Mouse (Mus musculus) stomach, embryonic 16.5 days (tissue): ENCODE data around the gene Atp11c. TPM values are rescaled to one million over a fixed set of nuclear protein-coding genes. Genes with fewer than 3 reads are reported as not detected.
A peak's percentile ranks its signal among the peaks of the same experiment; 100 is the strongest.

Experiments used
- microRNA counts: library from miRNA; unstranded; fragments of <30 nt; microRNA quantifications from one replicate; lab custom pipeline; 2016
- microRNA-seq: library from miRNA; unstranded; fragments of <30 nt; microRNA quantifications from one replicate; pipeline ENCODE4, GENCODE M21; 2016
- polyA plus RNA-seq: library from polyadenylated mRNA; unstranded; fragments of >200 nt; fragmentation: Nextera tagmentation; extraction: Ambion mirVana; gene quantifications from 2 replicates; pipeline ENCODE4 v1.2.1, GENCODE M21; 2015

The Atp11c gene
- polyA plus RNA-seq, 1 experiment from 2014 or later: 6.6 TPM

MicroRNAs within 50 kb of the gene (microRNA counts, 519-probe panel; counts per million panel counts)
- microRNA mmu-miR-505 (lab: Ali Mortazavi, UCI): 2,187 counts per million, percentile 45 among the panel's probes with 10 or more counts

Small RNA genes lying within 50 kb of the gene (microRNA-seq; reads per million reads assigned to microRNA genes)
- gene Mir505: 57.1 reads per million, percentile 49 among the genes with 10 or more reads in this experiment

Other genes with a start within 250 kb of the Atp11c start
- gene Gm7073, start 53.4 kb downstream of the Atp11c start, polyA plus RNA-seq: not detected in 2 replicates